Mouse (Mus musculus) cerebellum, adult 18-20 months (tissue): ENCODE measurements around the gene Gm29276.
"Not testable (repeated sequence)": the region's sequence is repeated elsewhere in the genome, so short reads cannot be mapped to it uniquely, and the experiment has no call there.

Experiments used
- DNase-seq, 2 experiments: peaks; one replicate each; pipeline ENCODE4 v3.0.0; 2021

Gm29276 gene

GRCm38 (mm10) chrY:42582150-42582549, at the start of gene Gm29276:
Gene Gm29276 (minus strand): TSS chrY:42582250.
- DNase-seq: not testable (repeated sequence)
